Mouse (Mus musculus): Measurements from ENCODE around the gene Mtmr14. TPM values are rescaled to one million over a fixed set of nuclear protein-coding genes. Genes with fewer than 3 reads are reported as not detected.

The Mtmr14 gene
- total and polyA plus RNA-seq, 3 experiments: 63.9 to 88.0 (median 81.0) TPM

DNA sequence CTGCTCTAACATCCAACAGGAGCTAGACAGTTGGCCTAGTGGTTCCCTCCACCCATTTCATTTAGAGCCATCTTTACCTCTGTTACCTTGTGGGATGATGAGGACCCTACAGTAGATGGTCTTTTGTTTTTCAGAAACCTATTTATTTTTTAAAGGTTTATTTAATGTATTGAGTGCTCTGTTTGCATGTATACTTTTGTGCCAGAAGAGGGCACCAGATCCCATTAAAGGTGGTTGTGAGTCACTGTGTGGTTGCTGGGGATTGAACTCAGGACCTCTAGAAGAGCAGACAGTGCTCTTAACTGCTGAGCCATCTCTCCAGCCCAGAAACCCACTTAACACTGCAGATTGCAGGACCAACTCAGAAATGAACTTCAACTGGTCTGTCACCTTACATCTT lies 14.3 kb downstream of the Mtmr14 start:
- Histone ChIP-seq H3K9me3 (replicated peaks; ENCODE audit: low read length) (peaks cover 3% of the 10 kb centered on the region), H3K4me1 (ENCODE audit: control insufficient read depth in 1 of 2, insufficient read depth in 2 of 2) (peaks cover 4 to 26% of the 10 kb centered on the region in 2 experiments; a peak in 3 of 4 replicates), H3K4me2 (ENCODE audit: insufficient read depth, low read depth, poor library complexity, severe bottlenecking) (no peak overlapping the region), H3K4me3 (replicated peaks in 1 of 3; ENCODE audit: low read depth in 2 of 3, low read length in 2 of 3, poor library complexity in 1 of 3) (no peak overlapping the region), H3K9ac (ENCODE audit: insufficient read depth, low read depth) (no peak overlapping the region), H3K27ac (ENCODE audit: insufficient read depth, low read depth) (no peak overlapping the region), H3K27me3 (replicated peaks) (no peaks in the 10 kb centered on the region), H3K79me2 (replicated peaks; ENCODE audit: control insufficient read depth, extremely low read depth, insufficient read depth, poor library complexity, severe bottlenecking) (peaks cover 12% of the 10 kb centered on the region), H3K36me3 (replicated peaks in 1 of 2; ENCODE audit: control insufficient read depth in 1 of 2, insufficient read depth in 1 of 2, low read length in 1 of 2) (peaks cover 69 to 96% of the 10 kb centered on the region in 2 experiments)
- in situ Hi-C loops (cut with MboI; ENCODE audit: low pct_ligation_motif_present, low pct_unique_long_range_greater_than_20kb, low sequenced_read_pairs): no loop called here
- TF ChIP-seq CTCF (conservative IDR thresholded peaks at IDR 0.05 in 1 of 2, IDR thresholded peaks at IDR 0.05 in 1 of 2; ENCODE audit: low read depth in 2 of 2, low read length in 2 of 2) (peak in 1 of 2 experiments; percentile 38; a peak in 1 of 4 replicates), MEF2A (IDR thresholded peaks at IDR 0.05; ENCODE audit: borderline replicate concordance, low read depth, low read length) (no peak), SMC3 (IDR thresholded peaks at IDR 0.05; ENCODE audit: low read depth, low read length) (peak; percentile 24), IRF4 (IDR thresholded peaks at IDR 0.05; ENCODE audit: low read depth, low read length) (no peak), RAD21 (IDR thresholded peaks at IDR 0.05; ENCODE audit: low read depth, low read length) (peak; percentile 17)
- DNase-seq (ENCODE audit: extremely low read depth): no peak
- dilution Hi-C loops (cut with MboI; ENCODE audit: extremely low pct_ligation_motif_present, extremely low pct_unique_long_range_greater_than_20kb, low sequenced_read_pairs): no loop called here

DNA sequence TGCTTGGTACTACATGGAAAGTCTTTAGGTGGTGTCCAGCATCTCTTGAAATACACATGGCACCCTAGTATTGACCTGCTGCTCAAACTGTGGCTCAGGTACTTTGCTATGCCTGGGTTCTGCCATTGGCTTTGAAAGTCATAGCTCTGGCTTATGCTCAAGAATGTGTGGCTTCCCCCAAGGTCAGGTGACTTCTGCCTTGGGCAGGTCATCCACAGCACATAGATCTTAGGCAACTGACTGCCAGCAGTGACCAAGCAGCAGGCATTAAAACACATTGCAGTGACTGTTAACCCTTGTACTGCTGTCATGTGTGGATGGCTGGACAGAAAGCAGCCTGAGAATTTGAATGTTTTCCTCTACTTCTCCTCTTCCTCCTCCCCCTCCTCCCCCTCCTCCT lies 17.3 kb downstream of the Mtmr14 start:
- TF ChIP-seq RAD21 (IDR thresholded peaks at IDR 0.05; ENCODE audit: low read depth, low read length): no peak
- TF ChIP-seq RCOR1 (conservative IDR thresholded peaks at IDR 0.05; ENCODE audit: low read depth, low read length): no peak
- TF ChIP-seq USF1 (IDR thresholded peaks at IDR 0.05; ENCODE audit: low read depth, low read length): no peak
- no peak for TF ChIP-seq TBP (conservative IDR thresholded peaks at IDR 0.05; ENCODE audit: low read depth, low read length)
- no peak for TF ChIP-seq CTCF (conservative IDR thresholded peaks at IDR 0.05 in 1 of 2, IDR thresholded peaks at IDR 0.05 in 1 of 2; ENCODE audit: low read depth in 2 of 2, low read length in 2 of 2)
- no peak for TF ChIP-seq EP300 (IDR thresholded peaks at IDR 0.05; ENCODE audit: low read length)
- no peak for TF ChIP-seq MXI1 (IDR thresholded peaks at IDR 0.05; ENCODE audit: low read depth, low read length)
- no peak for TF ChIP-seq SMC3 (IDR thresholded peaks at IDR 0.05; ENCODE audit: low read depth, low read length)
- no peak for TF ChIP-seq KAT2A (IDR thresholded peaks at IDR 0.05; ENCODE audit: insufficient replicate concordance, low read length)
- TF ChIP-seq ELF1 (IDR thresholded peaks at IDR 0.05; ENCODE audit: low read depth, low read length): no peak
- TF ChIP-seq CHD2 (IDR thresholded peaks at IDR 0.05; ENCODE audit: low read length): no peak
- no peak for TF ChIP-seq HCFC1 (IDR thresholded peaks at IDR 0.05; ENCODE audit: low read depth, low read length)
- no peak for TF ChIP-seq MAFK (IDR thresholded peaks at IDR 0.05; ENCODE audit: insufficient replicate concordance, low read length)
- TF ChIP-seq ZNF384 (IDR thresholded peaks at IDR 0.05; ENCODE audit: low read depth, low read length): no peak
- no peak for TF ChIP-seq E2F4 (IDR thresholded peaks at IDR 0.05; ENCODE audit: insufficient replicate concordance, low read depth, low read length)
- no peak for TF ChIP-seq POLR2A (IDR thresholded peaks at IDR 0.05; ENCODE audit: low read depth, low read length)
- no peak for TF ChIP-seq PAX5 (IDR thresholded peaks at IDR 0.05; ENCODE audit: low read length)
- TF ChIP-seq IRF4 (IDR thresholded peaks at IDR 0.05; ENCODE audit: low read depth, low read length): no peak
- in situ Hi-C loops (cut with MboI; ENCODE audit: low pct_ligation_motif_present, low pct_unique_long_range_greater_than_20kb, low sequenced_read_pairs): no loop called here
- Histone ChIP-seq H3K36me3 (replicated peaks in 1 of 2; ENCODE audit: control insufficient read depth in 1 of 2, insufficient read depth in 1 of 2, low read length in 1 of 2) (peaks cover 84 to 96% of the 10 kb centered on the region in 2 experiments), H3K4me2 (ENCODE audit: insufficient read depth, low read depth, poor library complexity, severe bottlenecking) (no peak overlapping the region), H3K27me3 (replicated peaks) (no peaks in the 10 kb centered on the region), H3K4me1 (ENCODE audit: control insufficient read depth in 1 of 2, insufficient read depth in 2 of 2) (peaks cover 0 to 13% of the 10 kb centered on the region in 2 experiments; a peak in 2 of 4 replicates), H3K79me2 (replicated peaks; ENCODE audit: control insufficient read depth, extremely low read depth, insufficient read depth, poor library complexity, severe bottlenecking) (no peaks in the 10 kb centered on the region), H3K9ac (ENCODE audit: insufficient read depth, low read depth) (no peak overlapping the region), H3K27ac (ENCODE audit: insufficient read depth, low read depth) (no peak overlapping the region), H3K9me3 (replicated peaks; ENCODE audit: low read length) (peaks cover 3% of the 10 kb centered on the region), H3K4me3 (replicated peaks in 1 of 3; ENCODE audit: low read depth in 2 of 3, low read length in 2 of 3, poor library complexity in 1 of 3) (no peak overlapping the region)
- no peak for DNase-seq (ENCODE audit: extremely low read depth)
- dilution Hi-C loops (cut with MboI; ENCODE audit: extremely low pct_ligation_motif_present, extremely low pct_unique_long_range_greater_than_20kb, low sequenced_read_pairs): no loop called here
